Mouse (Mus musculus) midbrain, embryonic 11.5 days (tissue): ENCODE measurements around the gene Slc6a12. TPM values are rescaled to one million over a fixed set of nuclear protein-coding genes. Genes with fewer than 3 reads are reported as not detected.

Experiments used
- microRNA-seq: library from miRNA; unstranded; fragments of <30 nt; microRNA quantifications from one replicate; pipeline ENCODE4, GENCODE M21; 2017
- polyA plus RNA-seq: library from polyadenylated mRNA; unstranded; fragments of >200 nt; fragmentation: Nextera tagmentation; extraction: Ambion mirVana; gene quantifications from 2 replicates; pipeline ENCODE4 v1.2.1, GENCODE M21; 2014

Gene Slc6a12
- polyA plus RNA-seq, 1 experiment from 2014 or later, result 0.22 TPM

Small RNA genes lying within 50 kb of the gene (microRNA-seq; reads per million reads assigned to microRNA genes)
- not detected for gene Gm24855

Other genes with a start within 250 kb of the Slc6a12 start
- gene Mical3, start 212.1 kb upstream of the Slc6a12 start, polyA plus RNA-seq, result 11.8 and 12.8 TPM in 2 replicates
- 5.7 and 5.8 TPM in 2 replicates for gene Pex26, start 159.4 kb upstream of the Slc6a12 start, polyA plus RNA-seq
- gene Tuba8, start 132.4 kb upstream of the Slc6a12 start, polyA plus RNA-seq, result 0.25 and 0.51 TPM in 2 replicates
- 0.77 and 1.0 TPM in 2 replicates for gene Usp18, start 97.2 kb upstream of the Slc6a12 start, polyA plus RNA-seq
- gene Slc6a13, start 42.8 kb upstream of the Slc6a12 start, polyA plus RNA-seq, result 3.2 and 3.4 TPM in 2 replicates
- 0.72 and 0.88 TPM in 2 replicates for gene Iqsec3, start 130.6 kb downstream of the Slc6a12 start, polyA plus RNA-seq